Mouse (Mus musculus): ENCODE data around the gene Pnpla7. TPM values are rescaled to one million over a fixed set of nuclear protein-coding genes. Genes with fewer than 3 reads are reported as not detected.

Pnpla7 gene
- total and polyA plus RNA-seq, 3 experiments = 8.8 to 11.3 TPM; not detected in 1

DNA sequence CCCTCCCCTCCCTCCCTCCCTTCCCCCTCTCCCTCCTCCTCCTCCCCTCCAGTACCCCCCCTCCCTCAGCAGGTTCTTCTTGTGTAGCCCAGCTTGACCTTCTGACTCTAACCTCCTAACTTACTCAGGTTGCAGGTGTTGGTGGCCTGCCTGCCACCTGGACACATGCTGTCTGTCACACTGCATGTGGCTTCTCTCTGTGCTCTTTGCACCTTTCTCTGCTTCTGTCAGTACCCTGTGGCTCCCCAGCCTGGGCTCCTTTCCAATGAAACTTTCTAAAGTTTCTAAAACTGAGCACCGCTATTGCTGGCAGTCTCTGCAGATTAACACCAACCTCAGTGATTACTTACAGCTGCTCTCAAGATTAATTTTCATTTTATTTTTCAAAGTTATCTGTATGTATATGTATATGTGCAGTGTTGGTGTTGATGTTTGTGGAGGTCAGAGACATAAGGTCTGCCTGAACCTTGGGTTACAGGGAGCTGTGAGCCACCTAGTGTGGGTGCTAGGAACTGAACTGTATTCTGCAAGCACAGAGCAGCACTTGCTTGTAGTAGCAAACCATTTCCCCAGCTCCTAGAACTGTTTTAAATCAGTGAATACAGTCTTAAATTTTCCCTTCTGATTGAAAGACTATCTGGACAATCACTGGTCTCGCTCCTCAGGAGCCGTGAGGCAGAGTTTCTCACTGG lies 24.9 kb downstream of the Pnpla7 start (continued):
- TF ChIP-seq CTCF (IDR thresholded peaks at IDR 0.05 in 2 of 3, conservative IDR thresholded peaks at IDR 0.05 in 1 of 3; ENCODE audit: control insufficient read depth in 1 of 3, insufficient read depth in 1 of 3, low read depth in 2 of 3, low read length in 3 of 3, poor library complexity in 1 of 3, severe bottlenecking in 1 of 3) = peak; percentile 39 to 60 (median 42); a peak in 4 of 6 replicates
- no peak for TF ChIP-seq TCF12 (IDR thresholded peaks at IDR 0.05; ENCODE audit: low read depth, low read length)
- TF ChIP-seq MEF2A (IDR thresholded peaks at IDR 0.05; ENCODE audit: extremely low read depth, insufficient replicate concordance, low read depth, low read length, poor library complexity, severe bottlenecking) = no peak
- no peak for TF ChIP-seq USF1 (IDR thresholded peaks at IDR 0.05; ENCODE audit: low read depth, low read length)
- TF ChIP-seq SIN3A (IDR thresholded peaks at IDR 0.05; ENCODE audit: low read length) = no peak
- TF ChIP-seq TBP (IDR thresholded peaks at IDR 0.05; ENCODE audit: low read depth, low read length) = no peak
- TF ChIP-seq CHD2 (IDR thresholded peaks at IDR 0.05; ENCODE audit: low read length) = no peak

GRCm38 (mm10) chr2:25003946-25004786 lies 28.3 kb downstream of the Pnpla7 start:
- Histone ChIP-seq H3K36me3 (ENCODE audit: control insufficient read depth in 1 of 2, insufficient read depth in 2 of 2, low read length in 2 of 2) (no peaks in the 10 kb centered on the region), H3K4me1 (ENCODE audit: control insufficient read depth in 1 of 2, insufficient read depth in 2 of 2, low read length in 2 of 2) (no peaks in the 10 kb centered on the region), H3K27me3 (ENCODE audit: control insufficient read depth in 1 of 2, insufficient read depth in 2 of 2, low read length in 2 of 2) (no peaks in the 10 kb centered on the region), H3K4me3 (ENCODE audit: control insufficient read depth in 1 of 2, insufficient read depth in 1 of 2, low read depth in 2 of 2, low read length in 2 of 2) (no peak overlapping the region), H3K27ac (ENCODE audit: control insufficient read depth, low read depth, low read length) (no peak overlapping the region), H3K9me3 (replicated peaks; ENCODE audit: insufficient read depth, low read length) (no peaks in the 10 kb centered on the region), H3K79me2 (ENCODE audit: control insufficient read depth, insufficient read depth, low read length, poor library complexity) (no peaks in the 10 kb centered on the region), H3K9ac (ENCODE audit: control insufficient read depth, low read depth, low read length, poor library complexity, severe bottlenecking) (no peak overlapping the region)
- no peak for DNase-seq (ENCODE audit: low read depth, low spot score)
- no peak for TF ChIP-seq TAL1 (IDR thresholded peaks at IDR 0.05; ENCODE audit: low read length)
- TF ChIP-seq MYC (IDR thresholded peaks at IDR 0.05; ENCODE audit: low read depth, low read length) = no peak
- no peak for TF ChIP-seq JUND (IDR thresholded peaks at IDR 0.05; ENCODE audit: low read depth, low read length)
- no peak for TF ChIP-seq ZNF384 (IDR thresholded peaks at IDR 0.05; ENCODE audit: low read depth, low read length)
- no peak for TF ChIP-seq ZKSCAN1 (IDR thresholded peaks at IDR 0.05; ENCODE audit: low read depth, low read length)

GRCm38 (mm10) chr2:25006767-25007166 lies 30.9 kb downstream of the Pnpla7 start:
- H3K9me3 ChIP-seq (replicated peaks; ENCODE audit: insufficient read depth, low read length) = no peaks in the 10 kb centered on the region
- DNase-seq (ENCODE audit: low read depth, low spot score) = no peak
- TF ChIP-seq EP300 (IDR thresholded peaks at IDR 0.05; ENCODE audit: low read depth in 1 of 2, low read length in 2 of 2) (no peak), POLR2AphosphoS2 (IDR thresholded peaks at IDR 0.05; ENCODE audit: low read length) (no peak), MXI1 (IDR thresholded peaks at IDR 0.05; ENCODE audit: low read depth, low read length) (no peak), NELFE (IDR thresholded peaks at IDR 0.05; ENCODE audit: low read depth, low read length) (no peak), HCFC1 (IDR thresholded peaks at IDR 0.05; ENCODE audit: low read depth, low read length) (no peak)
- H3K4me1 ChIP-seq (ENCODE audit: control insufficient read depth in 1 of 2, insufficient read depth in 2 of 2, low read length in 2 of 2) = no peaks in the 10 kb centered on the region
- H3K36me3 ChIP-seq (ENCODE audit: control insufficient read depth in 1 of 2, insufficient read depth in 2 of 2, low read length in 2 of 2) = no peaks in the 10 kb centered on the region
- H3K4me3 ChIP-seq (ENCODE audit: control insufficient read depth in 1 of 2, insufficient read depth in 1 of 2, low read depth in 2 of 2, low read length in 2 of 2) = no peak overlapping the region
- H3K27ac ChIP-seq (ENCODE audit: control insufficient read depth, low read depth, low read length) = no peak overlapping the region
- no peak overlapping the region for H3K9ac ChIP-seq (ENCODE audit: control insufficient read depth, low read depth, low read length, poor library complexity, severe bottlenecking)
- H3K27me3 ChIP-seq (ENCODE audit: control insufficient read depth in 1 of 2, insufficient read depth in 2 of 2, low read length in 2 of 2) = no peaks in the 10 kb centered on the region
- H3K79me2 ChIP-seq (ENCODE audit: control insufficient read depth, insufficient read depth, low read length, poor library complexity) = no peaks in the 10 kb centered on the region

Measured in MEL (cell line).